Mouse (Mus musculus) heart, adult 2 months (tissue): ENCODE measurements at regions not wholly inside any gene's neighbourhood (a gene's known extent, or its start where the extent isn't known, plus 50 kb on each side); places are given as distances from the start of the nearest gene placed in this dataset.

Experiments
- DNase-seq, 2 experiments: peaks; one replicate each; pipeline ENCODE4 v3.0.0; 2021
- H3K27ac ChIP-seq: fragments of 200-600 bp; 2 replicates; pipeline ENCODE4 v1.8.1; 2022
- H3K27me3 ChIP-seq: fragments of 200-500 bp; 2 replicates; pipeline ENCODE4 v1.6.1; 2012; ENCODE audit warnings: mild to moderate bottlenecking, low read length, inconsistent platforms, mixed read lengths; ENCODE audit not compliant: control insufficient read depth, insufficient read depth
- H3K36me3 ChIP-seq: fragments of 200-500 bp; 2 replicates; pipeline ENCODE4 v1.6.1; 2012; ENCODE audit warnings: low read length, inconsistent platforms; ENCODE audit not compliant: control insufficient read depth, insufficient read depth
- H3K4me1 ChIP-seq: fragments of 200-500 bp; 2 replicates; pipeline ENCODE4 v1.6.1; 2011; ENCODE audit warnings: low read length; ENCODE audit not compliant: control insufficient read depth, insufficient read depth
- H3K4me3 ChIP-seq: fragments of 200-600 bp; 2 replicates; pipeline ENCODE4 v1.8.1; 2022
- H3K79me2 ChIP-seq: fragments of 200-500 bp; replicated peaks from 2 replicates; pipeline ENCODE4 v1.6.1; 2012; ENCODE audit warnings: mild to moderate bottlenecking, inconsistent platforms, low read length, moderate library complexity, mixed read lengths; ENCODE audit not compliant: control insufficient read depth, insufficient read depth
- H3K9ac ChIP-seq: fragments of 200-500 bp; 2 replicates; pipeline ENCODE4 v1.6.1; 2012; ENCODE audit warnings: low read depth, mild to moderate bottlenecking, control low read depth, inconsistent platforms, low read length, mixed read lengths
- CTCF ChIP-seq: fragments of 200-600 bp; IDR thresholded peaks from 2 replicates; pipeline ENCODE4 v1.8.1; 2022; ENCODE audit warnings: antibody characterized with exemption, mild to moderate bottlenecking, moderate library complexity
- EP300 ChIP-seq: fragments of 200-500 bp; IDR thresholded peaks from 2 replicates; pipeline ENCODE4 v1.6.1; 2011; ENCODE audit warnings: low read depth, low read length, control low read depth; ENCODE audit not compliant: insufficient read depth
- POLR2A ChIP-seq: fragments of 200-500 bp; IDR thresholded peaks from 2 replicates; pipeline ENCODE4 v1.6.1; 2011; ENCODE audit warnings: mild to moderate bottlenecking, low read depth, low read length, control low read depth; ENCODE audit not compliant: insufficient read depth
- WGBS: fragments of 180-500 bp; shearing (Covaris S2); methylation state at CpG from one replicate; pipeline ENCODE4 v1.1.7; 2018; 5-methylcytosine and 5-hydroxymethylcytosine counted together
- intact Hi-C: fragments of 180-260 bp; cut with DNase I; formaldehyde crosslinking; loops from one replicate; pipeline ENCODE4 v1.15.1; 2025

- H3K9ac ChIP-seq = no peak overlapping the region
- WGBS = 81% methylated on average over 8 of the region's 8 CpGs
- no peaks in the 10 kb centered on the region for H3K79me2 ChIP-seq
- no peak overlapping the region for H3K27ac ChIP-seq
- peaks cover 6% of the 10 kb centered on the region for H3K36me3 ChIP-seq
- H3K4me1 ChIP-seq = peaks cover 12% of the 10 kb centered on the region
- no peaks in the 10 kb centered on the region for H3K27me3 ChIP-seq
- no peak for DNase-seq
- TF ChIP-seq POLR2A = no peak
- TF ChIP-seq CTCF = no peak
- TF ChIP-seq EP300 = no peak
- no peak overlapping the region for H3K4me3 ChIP-seq
- intact Hi-C loops = no loop called here
Measured at GRCm38 (mm10) chr10:84142741-84143454, 297.5 kb downstream of the Nuak1 start.

- H3K27ac ChIP-seq = peak overlapping the region; percentile 23; the same call in 1 of the 2 replicates
- intact Hi-C loops = no loop called here
- H3K79me2 ChIP-seq = no peaks in the 10 kb centered on the region
- no peaks in the 10 kb centered on the region for H3K27me3 ChIP-seq
- H3K36me3 ChIP-seq = peaks cover 6% of the 10 kb centered on the region
- H3K4me3 ChIP-seq = no peak overlapping the region
- 24% methylated on average over 5 of the region's 5 CpGs for WGBS
- TF ChIP-seq EP300 = no peak
- no peak for TF ChIP-seq POLR2A
- no peak for TF ChIP-seq CTCF
- H3K4me1 ChIP-seq = peaks cover 12% of the 10 kb centered on the region
- no peak overlapping the region for H3K9ac ChIP-seq
- DNase-seq = peak; percentile 34 to 60
Measured at GRCm38 (mm10) chr10:84143674-84144343, 296.6 kb downstream of the Nuak1 start.

GRCm38 (mm10) chr10:84144344-84144687 lies 296.1 kb downstream of the Nuak1 start:
- Histone ChIP-seq H3K9ac (no peak overlapping the region), H3K27ac (no peak overlapping the region)
- intact Hi-C loops = no loop called here

GRCm38 (mm10) chr10:84147305-84147984 lies 293.0 kb downstream of the Nuak1 start:
- no peak for DNase-seq
- intact Hi-C loops = no loop called here
- no peak overlapping the region for H3K9ac ChIP-seq
- H3K79me2 ChIP-seq = no peaks in the 10 kb centered on the region
- peaks cover 6% of the 10 kb centered on the region for H3K36me3 ChIP-seq
- WGBS = 40% methylated on average over 2 of the region's 2 CpGs
- TF ChIP-seq EP300 (no peak), POLR2A (no peak), CTCF (no peak)
- peaks cover 12% of the 10 kb centered on the region for H3K4me1 ChIP-seq
- no peaks in the 10 kb centered on the region for H3K27me3 ChIP-seq
- H3K4me3 ChIP-seq = no peak overlapping the region
- no peak overlapping the region for H3K27ac ChIP-seq

More at GRCm38 (mm10) chr10:84144344-84144687, 296.1 kb downstream of the Nuak1 start:
- no peak overlapping the region for H3K4me3 ChIP-seq
- peaks cover 6% of the 10 kb centered on the region for H3K36me3 ChIP-seq
- no peaks in the 10 kb centered on the region for H3K79me2 ChIP-seq
- no peaks in the 10 kb centered on the region for H3K27me3 ChIP-seq
- no peak for TF ChIP-seq POLR2A
- TF ChIP-seq EP300 = no peak
- TF ChIP-seq CTCF = no peak
- DNase-seq = no peak
- peaks cover 12% of the 10 kb centered on the region for H3K4me1 ChIP-seq

GRCm38 (mm10) chr10:84163752-84164151 lies 276.6 kb downstream of the Nuak1 start:
- Histone ChIP-seq H3K79me2 (no peaks in the 10 kb centered on the region), H3K4me3 (no peak overlapping the region), H3K4me1 (peaks cover 1% of the 10 kb centered on the region; the same call in 1 of the 2 replicates), H3K27me3 (no peaks in the 10 kb centered on the region), H3K27ac (no peak overlapping the region), H3K9ac (no peak overlapping the region), H3K36me3 (no peaks in the 10 kb centered on the region)
- intact Hi-C loops = loop anchor here (10.0 kb wide), 1 partner anchor 271 kb away; no protein-coding TSS in a partner anchor
- DNase-seq = peak in 1 of 2 experiments; percentile 24
- TF ChIP-seq CTCF (no peak), POLR2A (no peak), EP300 (no peak)
- 55% methylated on average over 4 of the region's 4 CpGs for WGBS
